In genomic region chr10:94520306-94521106, GRCm38 (mm10) we compare ENCODE assay signal across 9 mouse cellular contexts.
A peak's percentile ranks its signal among the peaks of the same experiment; 100 is the strongest.
DNase-seq lines count a peak whose midpoint lies in the region; ATAC-seq and TF ChIP-seq lines count a peak whose summit lies in the region.
"Had no signal": no experiment of that assay in that cellular context is flagged by ENCODE, and none has a peak within 500 bp of the region (broad histone marks: within the 10 kb centered on the region; RNA-seq: fewer than 3 reads in every experiment).

No protein-coding gene starts in this region.

- in situ Hi-C loops in ES-E14 (cut with MboI; ENCODE audit: low sequenced_read_pairs in 2 of 2, unreplicated experiment in 2 of 2), result no loop called here

- no peak for ATAC-seq in kidney, embryonic 15.5 days (replicated peaks; ENCODE audit: low FRiP score)
- ATAC-seq in embryonic facial prominence, embryonic 15.5 days (ENCODE audit: insufficient number of reproducible peaks, low FRiP score, low TSS enrichment, low read depth), result no peak
- peak; percentile 40; the same call in 1 of the 2 replicates for ATAC-seq in liver, embryonic 14.5 days (ENCODE audit: insufficient read depth)

- H3K27me3 ChIP-seq in kidney, embryonic 15.5 days, result peaks cover 26% of the 10 kb centered on the region
- peaks cover 6% of the 10 kb centered on the region; the same call in 1 of the 2 replicates for H3K27me3 ChIP-seq in embryonic facial prominence, embryonic 15.5 days
- peaks cover 15% of the 10 kb centered on the region for H3K27me3 ChIP-seq in liver, embryonic 14.5 days (ENCODE audit: control insufficient read depth, insufficient read depth, low read length)
- H3K27me3 ChIP-seq in cerebellum, adult 2 months (ENCODE audit: control insufficient read depth, insufficient read depth, low read length), result no peaks in the 10 kb centered on the region; the same call in 1 of the 2 replicates

- peaks cover 38% of the 10 kb centered on the region for H3K4me1 ChIP-seq in kidney, embryonic 15.5 days
- peaks cover 2 to 20% of the 10 kb centered on the region in 2 experiments; a peak in 2 of 4 replicates for H3K4me1 ChIP-seq in ES-E14 (ENCODE audit: control insufficient read depth in 2 of 2, insufficient read depth in 2 of 2, low read length in 2 of 2, poor library complexity in 1 of 2)
- H3K4me1 ChIP-seq in embryonic facial prominence, embryonic 15.5 days, result peaks cover 46% of the 10 kb centered on the region
- H3K4me1 ChIP-seq in liver, embryonic 14.5 days (replicated peaks; ENCODE audit: control insufficient read depth in 2 of 2, insufficient read depth in 2 of 2, low read length in 1 of 2), result peaks cover 3 to 27% of the 10 kb centered on the region in 2 experiments; a peak in 3 of 4 replicates
- H3K4me1 ChIP-seq in cerebellum, adult 2 months (ENCODE audit: control insufficient read depth, insufficient read depth, low read length), result no peaks in the 10 kb centered on the region

- 58% methylated on average over 17 of the region's 17 CpGs for WGBS in kidney, embryonic 15.5 days
- WGBS in embryonic facial prominence, embryonic 15.5 days, result 22% methylated on average over 17 of the region's 17 CpGs
- 56% methylated on average over 17 of the region's 17 CpGs for WGBS in liver, embryonic 14.5 days (ENCODE audit: insufficient replicate concordance)
- 29% methylated on average over 17 of the region's 17 CpGs for WGBS in cerebellum, adult 2 months

- H3K4me3 ChIP-seq in kidney, embryonic 15.5 days (replicated peaks), result no peak overlapping the region
- H3K4me3 ChIP-seq in ES-E14 (ENCODE audit: insufficient read depth in 1 of 2, low read depth in 1 of 2, low read length in 2 of 2, poor library complexity in 1 of 2, severe bottlenecking in 1 of 2), result peak overlapping the region; percentile 27 to 30; a peak in 2 of 4 replicates
- peak overlapping the region; percentile 15; the same call in 1 of the 2 replicates for H3K4me3 ChIP-seq in embryonic facial prominence, embryonic 15.5 days (replicated peaks)
- no peak overlapping the region for H3K4me3 ChIP-seq in liver, embryonic 14.5 days (ENCODE audit: insufficient read depth in 1 of 2, low read depth in 2 of 2, low read length in 2 of 2)
- no peak overlapping the region for H3K4me3 ChIP-seq in cerebellum, adult 2 months (replicated peaks; ENCODE audit: insufficient read depth, low read depth, low read length)
- H3K4me3 ChIP-seq: neural tube, embryonic 13.5 days had no signal

- no peak overlapping the region for H3K27ac ChIP-seq in kidney, embryonic 15.5 days
- H3K27ac ChIP-seq in ES-E14 (ENCODE audit: insufficient read depth, low read depth, low read length, poor library complexity, severe bottlenecking), result no peak overlapping the region
- no peak overlapping the region for H3K27ac ChIP-seq in embryonic facial prominence, embryonic 15.5 days (replicated peaks)
- H3K27ac ChIP-seq in liver, embryonic 14.5 days, result no peak overlapping the region
- no peak overlapping the region for H3K27ac ChIP-seq in cerebellum, adult 2 months (ENCODE audit: insufficient read depth, low read length)
- H3K27ac ChIP-seq: neural tube, embryonic 13.5 days had no signal

- peak overlapping the region; percentile 23; the same call in 1 of the 2 replicates for H3K4me2 ChIP-seq in kidney, embryonic 15.5 days
- H3K4me2 ChIP-seq in embryonic facial prominence, embryonic 15.5 days (replicated peaks), result peak overlapping the region; percentile 34
- peak overlapping the region; percentile 6 for H3K4me2 ChIP-seq in liver, embryonic 14.5 days (ENCODE audit: low read depth)
- H3K4me2 ChIP-seq: neural tube, embryonic 13.5 days had no signal

- DNase-seq in kidney, postnatal 25 days, result no peak
- no peak for DNase-seq in ES-E14 (ENCODE audit: low read depth, low spot score)
- DNase-seq in liver, embryonic 14.5 days (ENCODE audit: low read depth in 3 of 3, low spot score in 3 of 3), result no peak
- DNase-seq in ovary, postnatal 36 days (ENCODE audit: low spot score), result no peak
- DNase-seq in cerebellum, adult 2 months, result no peak
- DNase-seq in kidney, adult 8-10 months, result no peak

- no peak overlapping the region for H3K9ac ChIP-seq in kidney, embryonic 15.5 days
- H3K9ac ChIP-seq in ES-E14 (ENCODE audit: insufficient read depth, low read depth, low read length, poor library complexity, severe bottlenecking), result no peak overlapping the region
- no peak overlapping the region for H3K9ac ChIP-seq in embryonic facial prominence, embryonic 15.5 days
- H3K9ac ChIP-seq in liver, embryonic 14.5 days (replicated peaks), result no peak overlapping the region
- H3K9ac ChIP-seq: neural tube, embryonic 13.5 days had no signal

- TF ChIP-seq EP300 in liver, embryonic 14.5 days (IDR thresholded peaks at IDR 0.05; ENCODE audit: low read depth), result no peak

- no peak for TF ChIP-seq CTCF in liver, embryonic 14.5 days (IDR thresholded peaks at IDR 0.05; ENCODE audit: low read depth)
- no peak for TF ChIP-seq CTCF in cerebellum, adult 2 months (IDR thresholded peaks at IDR 0.05; ENCODE audit: borderline replicate concordance, insufficient read depth, low read depth, low read length)

- no peaks in the 10 kb centered on the region for H3K9me3 ChIP-seq in kidney, embryonic 15.5 days (replicated peaks)
- H3K9me3 ChIP-seq in ES-E14 (ENCODE audit: control insufficient read depth, insufficient read depth, low read depth, low read length), result no peaks in the 10 kb centered on the region
- no peaks in the 10 kb centered on the region for H3K9me3 ChIP-seq in embryonic facial prominence, embryonic 15.5 days (replicated peaks)
- no peaks in the 10 kb centered on the region for H3K9me3 ChIP-seq in liver, embryonic 14.5 days (ENCODE audit: control insufficient read depth, low read length)
- H3K9me3 ChIP-seq: neural tube, embryonic 13.5 days had no signal

- TF ChIP-seq POLR2A in cerebellum, adult 2 months (IDR thresholded peaks at IDR 0.05; ENCODE audit: borderline replicate concordance, insufficient read depth, low read length), result no peak

- H3K36me3 ChIP-seq in kidney, embryonic 15.5 days, result no peaks in the 10 kb centered on the region
- H3K36me3 ChIP-seq in ES-E14 (ENCODE audit: control insufficient read depth, insufficient read depth, low read length, poor library complexity, severe bottlenecking), result no peaks in the 10 kb centered on the region
- H3K36me3 ChIP-seq in embryonic facial prominence, embryonic 15.5 days, result no peaks in the 10 kb centered on the region
- no peaks in the 10 kb centered on the region for H3K36me3 ChIP-seq in liver, embryonic 14.5 days (replicated peaks; ENCODE audit: control insufficient read depth, insufficient read depth, low read depth)
- H3K36me3 ChIP-seq: neural tube, embryonic 13.5 days had no signal

TF ChIP-seq in ES-E14, 5 proteins besides CTCF, POLR2A, EP300 and RAD21:
- TF ChIP-seq MAFK (IDR thresholded peaks at IDR 0.05; ENCODE audit: insufficient read depth, low read depth, low read length), result no peak
- no peak for TF ChIP-seq CHD2 (IDR thresholded peaks at IDR 0.05; ENCODE audit: low read depth, low read length)
- no peak for TF ChIP-seq ZNF384 (IDR thresholded peaks at IDR 0.05; ENCODE audit: low read depth, low read length)
- TF ChIP-seq ZC3H11A (IDR thresholded peaks at IDR 0.05; ENCODE audit: borderline replicate concordance, low read depth, low read length), result no peak
- TF ChIP-seq HCFC1 (IDR thresholded peaks at IDR 0.05; ENCODE audit: borderline replicate concordance, insufficient read depth, low read length), result no peak

Comparison
In these comparisons a context has a peak if more than half of its experiments do, and no peak if none do; other contexts are left out.
1. H3K4me3 ChIP-seq: peak in ES-E14 (2 of 2) and embryonic facial prominence, embryonic 15.5 days (single experiment); none in kidney, embryonic 15.5 days (single experiment), liver, embryonic 14.5 days (0 of 2) and cerebellum, adult 2 months (single experiment).
2. Peak in every context shown above with its lines, with median percentiles within 50 percentile points of each other: H3K4me2 ChIP-seq.